Mouse (Mus musculus) regulatory T cell (primary cell): ENCODE results near the gene Abhd6.

ENCODE experiments used
- in situ Hi-C: fragments of 300-600 bp; cut with MboI, MseI; formaldehyde crosslinking; loops from one replicate; pipeline ENCODE4 v1.15.1; 2025; ENCODE audit warnings: high pct_unique_total_duplicates

Abhd6 gene

GRCm38 (mm10) chr14:8054310-8055102 is 51.8 kb downstream of the Abhd6 start:
- in situ Hi-C loops, result no loop called here

GRCm38 (mm10) chr14:8056076-8056475 is 53.4 kb downstream of the Abhd6 start:
- in situ Hi-C loops, result no loop called here

GRCm38 (mm10) chr14:8059938-8060337 is 57.2 kb downstream of the Abhd6 start:
- in situ Hi-C loops, result no loop called here

- in situ Hi-C loops, result no loop called here
These were observed 59.4 kb downstream of the Abhd6 start for GRCm38 (mm10) chr14:8062076-8062475.

GRCm38 (mm10) chr14:8062537-8063301 is 60.0 kb downstream of the Abhd6 start:
- in situ Hi-C loops, result no loop called here

GRCm38 (mm10) chr14:8063835-8064785 is 61.4 kb downstream of the Abhd6 start:
- in situ Hi-C loops, result no loop called here

GRCm38 (mm10) chr14:8080165-8080679 is 77.5 kb downstream of the Abhd6 start, which contains the start of gene Rpp14:
TSS of gene Rpp14 (plus strand) at chr14:8080367.
- in situ Hi-C loops, result no loop called here

GRCm38 (mm10) chr14:8080718-8081117 is 78.0 kb downstream of the Abhd6 start:
- in situ Hi-C loops, result no loop called here

GRCm38 (mm10) chr14:8082949-8083348 is 80.2 kb downstream of the Abhd6 start:
- in situ Hi-C loops, result no loop called here

GRCm38 (mm10) chr14:8089016-8089415 is 86.3 kb downstream of the Abhd6 start:
- in situ Hi-C loops, result no loop called here

- in situ Hi-C loops, result loop anchor here (5.0 kb wide), 1 partner anchor 80 kb away; the partner anchor contains the start of gene Pdhb
These were observed 89.9 kb downstream of the Abhd6 start for GRCm38 (mm10) chr14:8092573-8092972.

GRCm38 (mm10) chr14:8093427-8093826 is 90.7 kb downstream of the Abhd6 start:
- in situ Hi-C loops, result loop anchor here (5.0 kb wide), 1 partner anchor 79 kb away; the partner anchor contains the start of gene Pdhb

GRCm38 (mm10) chr14:8094931-8095561 is 92.3 kb downstream of the Abhd6 start:
- in situ Hi-C loops, result loop anchor here (5.0 kb wide), 1 partner anchor 77 kb away; the partner anchor contains the start of gene Pdhb

- in situ Hi-C loops, result no loop called here
These were observed 92.9 kb downstream of the Abhd6 start for GRCm38 (mm10) chr14:8095562-8095950.

GRCm38 (mm10) chr14:8097978-8098686 is 95.4 kb downstream of the Abhd6 start, which contains the start of gene Pxk:
TSS of gene Pxk (plus strand) at chr14:8098211.
- in situ Hi-C loops, result no loop called here

- in situ Hi-C loops, result no loop called here
These were observed 95.9 kb downstream of the Abhd6 start for GRCm38 (mm10) chr14:8098687-8098995.

GRCm38 (mm10) chr14:8099561-8100021 is 96.9 kb downstream of the Abhd6 start:
- in situ Hi-C loops, result no loop called here

- in situ Hi-C loops, result no loop called here
These were observed 99.2 kb downstream of the Abhd6 start for GRCm38 (mm10) chr14:8101886-8102285.

GRCm38 (mm10) chr14:8102676-8103075 is 100.0 kb downstream of the Abhd6 start:
- in situ Hi-C loops, result no loop called here
